Mouse (Mus musculus) cerebellum, postnatal 25 days (tissue): ENCODE measurements around the gene Bbox1.

ENCODE experiments used
- DNase-seq, 2 experiments: peaks; one replicate each; pipeline ENCODE4 v3.0.0; 2021; ENCODE audit warnings: mixed read lengths in 2 of 2

Gene Bbox1

GRCm38 (mm10) chr2:110269281-110269680 is 45.1 kb downstream of the Bbox1 start:
- no peak for DNase-seq

DNA sequence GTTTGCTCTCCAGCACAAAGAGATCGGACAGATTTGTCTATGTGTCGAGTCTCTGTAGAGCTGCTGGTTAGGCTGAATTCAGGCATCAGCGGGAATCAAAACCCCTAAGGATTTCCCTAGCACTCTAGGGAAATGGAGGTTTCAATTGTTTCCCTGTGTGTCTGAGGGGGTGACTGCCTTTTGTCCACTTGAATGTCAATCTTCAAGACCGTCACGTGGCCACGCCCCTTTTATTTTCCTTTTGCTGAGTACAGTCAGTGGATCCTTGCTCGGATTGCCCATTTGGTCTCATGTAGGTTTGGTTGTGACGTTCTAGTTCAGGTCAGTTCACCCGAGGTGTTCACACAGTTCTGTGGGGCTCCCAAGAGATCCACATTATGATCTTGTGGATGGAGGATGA is 82.1 kb downstream of the Bbox1 start:
- no peak for DNase-seq

DNA sequence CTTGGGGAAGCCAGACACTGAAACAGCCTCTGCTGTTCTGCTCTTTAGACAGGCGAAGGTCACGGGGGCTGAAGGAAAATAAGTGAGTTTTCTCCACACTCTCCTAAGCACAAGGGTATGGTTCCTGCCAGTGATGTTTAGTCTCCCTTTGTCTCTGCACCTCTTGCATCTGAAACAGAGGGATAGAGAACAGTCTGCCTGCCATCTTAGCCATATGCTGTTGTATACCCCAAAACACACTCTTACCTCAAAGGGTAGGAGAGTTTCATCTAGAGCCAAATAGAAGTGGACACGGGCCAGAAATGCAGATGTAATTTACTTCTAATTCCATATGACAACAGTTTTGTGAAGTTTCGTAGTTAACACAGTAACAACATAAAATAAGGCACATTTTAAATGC is 83.6 kb downstream of the Bbox1 start:
- no peak for DNase-seq

- peak; percentile 20 to 56 for DNase-seq
These were observed 84.9 kb downstream of the Bbox1 start for GRCm38 (mm10) chr2:110229143-110230087.

- DNase-seq: no peak
These were observed 87.9 kb downstream of the Bbox1 start for GRCm38 (mm10) chr2:110226421-110226820.

GRCm38 (mm10) chr2:110225969-110226368 is 88.4 kb downstream of the Bbox1 start:
- DNase-seq: no peak

DNA sequence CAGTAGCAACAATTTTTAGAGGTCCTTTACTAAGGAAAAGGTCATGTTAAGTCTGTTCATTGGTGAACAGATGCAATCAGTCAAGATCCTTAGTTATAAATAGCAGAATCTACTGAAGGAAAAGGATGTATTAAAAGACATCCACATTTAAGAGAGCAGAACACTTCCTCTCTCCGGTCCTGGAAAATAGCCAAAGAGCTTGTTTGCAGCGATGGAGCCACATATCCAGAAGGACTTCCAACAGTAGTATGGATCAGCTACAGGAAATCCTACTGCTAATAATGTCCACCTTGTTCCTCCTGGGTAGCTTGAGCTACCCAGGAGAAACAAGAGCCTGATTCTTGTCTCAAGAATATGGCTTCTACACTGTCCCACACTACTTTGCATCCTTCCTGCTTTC is 91.6 kb downstream of the Bbox1 start:
- no peak for DNase-seq

DNA sequence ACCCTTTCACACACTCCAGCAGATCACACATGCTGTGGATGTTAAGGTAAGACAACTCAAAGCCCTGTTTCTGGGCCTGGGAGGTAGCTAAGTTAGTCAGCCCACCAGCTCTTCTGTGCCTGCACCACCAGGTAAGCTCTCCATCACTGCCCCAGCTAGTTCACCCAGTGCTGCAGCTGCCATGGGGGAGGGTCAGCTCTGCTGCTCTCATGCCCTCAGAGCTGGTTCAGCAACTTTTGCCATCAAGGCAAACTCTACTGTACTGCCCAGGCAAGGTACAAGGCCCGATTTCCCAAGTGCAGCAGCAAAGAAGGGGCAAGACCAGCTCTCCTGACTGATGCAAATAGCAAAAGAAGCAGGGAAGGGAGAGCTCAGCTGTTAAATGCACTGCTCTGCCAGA is 93.9 kb downstream of the Bbox1 start:
- no peak for DNase-seq

GRCm38 (mm10) chr2:110215685-110216058 is 98.7 kb downstream of the Bbox1 start:
- no peak for DNase-seq

DNA sequence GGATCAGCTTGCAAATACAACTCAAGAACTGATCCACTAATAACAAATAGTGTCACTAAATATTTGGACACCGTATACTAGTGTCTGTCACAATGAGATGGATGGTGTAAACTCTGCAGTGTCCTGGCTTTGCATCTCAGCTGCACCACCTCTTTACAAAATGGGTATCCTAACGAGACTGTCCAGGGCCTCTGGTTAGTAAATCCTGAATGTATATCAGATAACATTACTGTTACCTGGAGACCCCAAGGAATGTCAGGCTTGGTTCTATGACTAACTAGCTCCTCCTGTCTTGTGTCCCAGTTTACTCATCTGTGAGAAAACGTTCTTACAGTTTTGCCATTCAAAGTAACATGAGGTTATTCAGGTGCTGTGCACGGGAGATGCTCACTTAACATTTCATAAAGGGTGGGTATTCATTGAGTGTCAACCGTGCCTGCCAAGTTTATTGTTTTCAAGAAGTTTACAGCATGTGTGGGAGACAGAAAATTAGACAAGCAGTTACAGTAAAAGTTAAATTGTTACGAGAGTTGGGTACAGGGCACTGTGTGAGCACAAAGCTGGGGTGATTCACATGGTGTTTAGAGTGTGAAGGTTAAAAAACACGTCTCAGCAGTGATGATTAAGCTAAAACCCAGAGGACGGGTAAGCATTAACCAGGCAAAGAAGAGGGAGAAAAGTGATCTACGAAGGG is 99.2 kb downstream of the Bbox1 start:
- DNase-seq: no peak

DNA sequence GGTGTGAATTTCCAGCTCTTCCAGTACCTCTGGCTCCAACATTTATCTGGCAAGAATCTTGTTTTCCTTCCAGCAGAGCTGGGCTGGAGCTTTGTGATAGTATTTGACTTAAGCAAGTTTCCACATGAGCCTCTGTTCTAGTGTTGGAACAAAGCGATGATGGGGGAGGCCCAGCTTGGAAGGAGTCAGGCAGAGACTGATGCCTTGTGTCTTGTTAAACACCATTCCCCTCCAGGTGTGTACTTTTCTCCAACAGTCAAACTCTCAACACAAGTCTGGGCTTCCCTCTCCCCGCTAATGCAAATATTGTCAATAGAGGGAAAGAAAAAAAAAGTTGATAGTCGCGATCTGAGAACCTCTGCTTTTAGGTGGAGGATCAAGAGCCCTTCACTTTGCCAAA is 100.1 kb downstream of the Bbox1 start:
- no peak for DNase-seq
